Mouse (Mus musculus): Measurements from ENCODE around the gene Tma7. TPM values are rescaled to one million over a fixed set of nuclear protein-coding genes. Genes with fewer than 3 reads are reported as not detected.

Gene Tma7
- polyA plus RNA-seq, 1 experiment from 2014 or later: 793 TPM

GRCm38 (mm10) chr9:109090446-109090845 lies 8.1 kb upstream of the Tma7 start:
- Histone ChIP-seq H3K4me1 (peaks cover 74% of the 10 kb centered on the region), H3K4me3 (peak overlapping the region; percentile 14; the same call in 1 of the 2 replicates), H3K27ac (peak overlapping the region; percentile 48), H3K27me3 (ENCODE audit: poor library complexity, severe bottlenecking) (0 out of 2 replicates have a peak, but pooled peaks cover 10% of the 10 kb centered on the region), H3K36me3 (replicated peaks) (peaks cover 23% of the 10 kb centered on the region), H3K9me3 (no peaks in the 10 kb centered on the region)
- no peak for DNase-seq (ENCODE audit: extremely low spot score, low spot score)
- 34% methylated on average over 15 of the region's 15 CpGs for WGBS

- WGBS: 15% methylated on average over 5 of the region's 5 CpGs
- Histone ChIP-seq H3K4me1 (peaks cover 61% of the 10 kb centered on the region), H3K4me3 (no peak overlapping the region), H3K36me3 (replicated peaks) (peaks cover 23% of the 10 kb centered on the region), H3K27ac (peak overlapping the region; percentile 73), H3K27me3 (ENCODE audit: poor library complexity, severe bottlenecking) (0 out of 2 replicates have a peak, but pooled peaks cover 10% of the 10 kb centered on the region), H3K9me3 (no peaks in the 10 kb centered on the region)
- DNase-seq (ENCODE audit: extremely low spot score, low spot score): no peak
These were observed 5.6 kb upstream of the Tma7 start for GRCm38 (mm10) chr9:109087987-109088386.

- H3K27ac ChIP-seq: no peak overlapping the region
- peaks cover 13% of the 10 kb centered on the region for H3K36me3 ChIP-seq (replicated peaks)
- no peak for DNase-seq (ENCODE audit: extremely low spot score, low spot score)
- peaks cover 52% of the 10 kb centered on the region for H3K4me1 ChIP-seq
- no peaks in the 10 kb centered on the region for H3K9me3 ChIP-seq
- H3K4me3 ChIP-seq: no peak overlapping the region
- H3K27me3 ChIP-seq (ENCODE audit: poor library complexity, severe bottlenecking): no peaks in the 10 kb centered on the region
- WGBS: 16% methylated on average over 2 of the region's 2 CpGs
These were observed 2.5 kb upstream of the Tma7 start for GRCm38 (mm10) chr9:109084922-109085321.

GRCm38 (mm10) chr9:109081749-109082123 lies 651 bp downstream of the Tma7 start:
- Histone ChIP-seq H3K9me3 (no peaks in the 10 kb centered on the region), H3K4me1 (peaks cover 31% of the 10 kb centered on the region), H3K36me3 (replicated peaks) (peaks cover 31% of the 10 kb centered on the region), H3K4me3 (peak overlapping the region; percentile 91), H3K27ac (peak overlapping the region; percentile 93), H3K27me3 (ENCODE audit: poor library complexity, severe bottlenecking) (no peaks in the 10 kb centered on the region)
- no peak for DNase-seq (ENCODE audit: extremely low spot score, low spot score)
- WGBS: 9% methylated on average over 11 of the region's 11 CpGs

- Histone ChIP-seq H3K27ac (no peak overlapping the region), H3K9me3 (no peaks in the 10 kb centered on the region), H3K4me1 (peaks cover 27% of the 10 kb centered on the region), H3K4me3 (0 out of 2 replicates have a peak overlapping the region, but pooled peaks have one; percentile 91), H3K27me3 (ENCODE audit: poor library complexity, severe bottlenecking) (no peaks in the 10 kb centered on the region), H3K36me3 (replicated peaks) (peaks cover 31% of the 10 kb centered on the region)
- 97% methylated on average over 3 of the region's 3 CpGs for WGBS
- DNase-seq (ENCODE audit: extremely low spot score, low spot score): no peak
These were observed 1.9 kb downstream of the Tma7 start for GRCm38 (mm10) chr9:109080516-109080915.

GRCm38 (mm10) chr9:109073661-109074573 lies 8.5 kb downstream of the Tma7 start, which contains the start of gene Atrip:
Gene Atrip (minus strand): TSS chr9:109074124.
- H3K36me3 ChIP-seq (replicated peaks): peaks cover 40% of the 10 kb centered on the region
- peaks cover 24% of the 10 kb centered on the region for H3K4me1 ChIP-seq
- no peaks in the 10 kb centered on the region for H3K9me3 ChIP-seq
- peak; percentile 92 for DNase-seq (ENCODE audit: extremely low spot score, low spot score)
- H3K4me3 ChIP-seq: peak within 1 kb of the TSS; percentile 81
- under 1% methylated on average over 57 of the region's 57 CpGs for WGBS
- H3K27ac ChIP-seq: peak within 1 kb of the TSS; percentile 91
- no peaks in the 10 kb centered on the region for H3K27me3 ChIP-seq (ENCODE audit: poor library complexity, severe bottlenecking)

GRCm38 (mm10) chr9:109068095-109068735 lies 14.2 kb downstream of the Tma7 start:
- DNase-seq (ENCODE audit: extremely low spot score, low spot score): no peak
- H3K4me3 ChIP-seq: no peak overlapping the region
- peaks cover 90% of the 10 kb centered on the region for H3K36me3 ChIP-seq (replicated peaks)
- WGBS: 93% methylated on average over 3 of the region's 3 CpGs
- no peak overlapping the region for H3K27ac ChIP-seq
- H3K27me3 ChIP-seq (ENCODE audit: poor library complexity, severe bottlenecking): no peaks in the 10 kb centered on the region
- no peaks in the 10 kb centered on the region for H3K9me3 ChIP-seq
- peaks cover 13% of the 10 kb centered on the region for H3K4me1 ChIP-seq

GRCm38 (mm10) chr9:109060898-109061295 lies 21.5 kb downstream of the Tma7 start:
- Histone ChIP-seq H3K4me1 (peaks cover 17% of the 10 kb centered on the region), H3K27ac (no peak overlapping the region), H3K36me3 (replicated peaks) (peaks cover 95% of the 10 kb centered on the region), H3K9me3 (no peaks in the 10 kb centered on the region), H3K4me3 (no peak overlapping the region), H3K27me3 (ENCODE audit: poor library complexity, severe bottlenecking) (no peaks in the 10 kb centered on the region)
- DNase-seq (ENCODE audit: extremely low spot score, low spot score): no peak
- WGBS: 87% methylated on average over 5 of the region's 5 CpGs

GRCm38 (mm10) chr9:109060184-109060897 lies 22.0 kb downstream of the Tma7 start:
- no peaks in the 10 kb centered on the region for H3K27me3 ChIP-seq (ENCODE audit: poor library complexity, severe bottlenecking)
- peaks cover 89% of the 10 kb centered on the region for H3K36me3 ChIP-seq (replicated peaks)
- H3K9me3 ChIP-seq: no peaks in the 10 kb centered on the region
- peaks cover 20% of the 10 kb centered on the region for H3K4me1 ChIP-seq
- H3K27ac ChIP-seq: no peak overlapping the region
- no peak overlapping the region for H3K4me3 ChIP-seq
- DNase-seq (ENCODE audit: extremely low spot score, low spot score): no peak
- 89% methylated on average over 16 of the region's 16 CpGs for WGBS

- H3K4me1 ChIP-seq: peaks cover 30% of the 10 kb centered on the region
- no peaks in the 10 kb centered on the region for H3K27me3 ChIP-seq (ENCODE audit: poor library complexity, severe bottlenecking)
- H3K9me3 ChIP-seq: no peaks in the 10 kb centered on the region
- peaks cover 79% of the 10 kb centered on the region for H3K36me3 ChIP-seq (replicated peaks)
- H3K4me3 ChIP-seq: peak within 1 kb of the TSS; percentile 33
- 30% methylated on average over 15 of the region's 15 CpGs for WGBS
- H3K27ac ChIP-seq: peak within 1 kb of the TSS; percentile 84
- peak; percentile 84 for DNase-seq (ENCODE audit: extremely low spot score, low spot score)
These were observed 23.1 kb downstream of the Tma7 start, which contains the start of gene Trex1 for GRCm38 (mm10) chr9:109059136-109059903. Gene Trex1 (minus strand): TSS chr9:109059734.

GRCm38 (mm10) chr9:109058006-109058765 lies 24.2 kb downstream of the Tma7 start:
- DNase-seq (ENCODE audit: extremely low spot score, low spot score): no peak
- 92% methylated on average over 19 of the region's 19 CpGs for WGBS
- Histone ChIP-seq H3K9me3 (no peaks in the 10 kb centered on the region), H3K4me1 (peaks cover 38% of the 10 kb centered on the region), H3K27ac (peak overlapping the region; percentile 84), H3K27me3 (ENCODE audit: poor library complexity, severe bottlenecking) (no peaks in the 10 kb centered on the region), H3K36me3 (replicated peaks) (peaks cover 68% of the 10 kb centered on the region), H3K4me3 (peak overlapping the region; percentile 33; the same call in 1 of the 2 replicates)

Data from forebrain, embryonic 10.5 days (tissue).